Mouse (Mus musculus): ENCODE data around the gene Fam129a. TPM values are rescaled to one million over a fixed set of nuclear protein-coding genes. Genes with fewer than 3 reads are reported as not detected.

Fam129a gene
- polyA plus RNA-seq, 1 experiment from 2014 or later, result 9.1 TPM

DNA sequence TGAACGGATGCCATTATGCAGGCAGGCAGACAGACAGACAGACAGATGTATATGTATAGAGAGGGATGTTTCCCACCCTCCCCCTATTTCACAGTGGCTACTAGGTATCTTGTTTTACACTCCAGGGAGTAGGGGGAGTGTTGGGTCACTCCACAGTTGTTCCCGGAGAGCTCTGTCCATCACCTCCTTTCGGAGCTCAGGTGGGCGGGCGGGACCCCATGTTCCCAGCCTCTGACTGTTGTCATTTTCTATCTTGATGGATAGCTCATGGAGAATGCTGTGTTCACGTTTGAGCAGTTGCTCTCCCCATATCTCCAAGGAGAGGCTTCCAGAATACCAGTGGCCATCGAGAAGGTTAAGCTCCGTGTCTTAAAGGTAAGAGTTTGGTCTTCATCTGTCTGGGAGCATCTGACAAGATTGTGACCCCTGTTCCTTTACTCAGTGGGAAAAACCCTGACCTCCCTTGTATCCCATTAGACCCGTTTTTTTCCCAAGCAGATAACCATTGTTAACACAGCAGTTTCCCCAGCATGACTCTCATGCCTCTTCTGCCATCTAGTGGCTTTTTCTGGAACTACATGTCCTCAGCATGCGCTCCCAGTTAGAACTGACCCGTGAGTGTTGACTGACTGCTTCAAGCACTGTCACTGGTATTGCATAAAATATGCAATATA, 134.9 kb downstream of the Fam129a start:
- 36% methylated on average over 11 of the region's 11 CpGs for WGBS (ENCODE audit: insufficient replicate concordance)
- ATAC-seq (ENCODE audit: insufficient read depth), result no peak
- no peak overlapping the region for H3K27ac ChIP-seq (replicated peaks)

DNA sequence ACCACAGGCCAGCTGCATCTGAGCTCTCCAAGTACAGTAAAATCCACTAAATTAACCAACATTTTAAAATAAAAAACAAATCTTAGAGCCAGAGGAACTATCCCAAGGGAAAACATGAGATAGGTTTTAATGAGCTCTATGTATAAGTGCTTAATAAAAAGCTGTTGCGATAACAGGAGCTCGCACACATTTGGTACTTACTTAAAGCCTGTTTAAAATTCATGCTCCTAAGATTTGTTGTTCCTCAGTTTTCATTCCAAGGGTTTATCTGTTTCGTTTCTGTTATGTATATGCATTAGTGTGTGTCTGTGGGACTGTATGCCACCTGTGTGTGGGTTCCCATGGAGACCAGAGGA, 135.4 kb downstream of the Fam129a start:
- Histone ChIP-seq H3K27me3 (no peaks in the 10 kb centered on the region), H3K9me3 (replicated peaks) (no peaks in the 10 kb centered on the region), H3K27ac (replicated peaks) (no peak overlapping the region), H3K36me3 (replicated peaks) (no peaks in the 10 kb centered on the region), H3K4me2 (no peak overlapping the region), H3K9ac (no peak overlapping the region), H3K4me3 (replicated peaks) (no peak overlapping the region), H3K4me1 (replicated peaks) (0 out of 2 replicates have a peak, but pooled peaks cover 8% of the 10 kb centered on the region)
- WGBS (ENCODE audit: insufficient replicate concordance), result 73% methylated on average over 3 of the region's 3 CpGs
- no peak for ATAC-seq (ENCODE audit: insufficient read depth)

More for the DNA sequence above, 134.9 kb downstream of the Fam129a start:
- no peak overlapping the region for H3K9ac ChIP-seq
- H3K36me3 ChIP-seq (replicated peaks), result no peaks in the 10 kb centered on the region
- 0 out of 2 replicates have a peak, but pooled peaks cover 8% of the 10 kb centered on the region for H3K4me1 ChIP-seq (replicated peaks)
- no peaks in the 10 kb centered on the region for H3K9me3 ChIP-seq (replicated peaks)
- H3K4me2 ChIP-seq, result no peak overlapping the region
- no peak overlapping the region for H3K4me3 ChIP-seq (replicated peaks)
- no peaks in the 10 kb centered on the region for H3K27me3 ChIP-seq

DNA sequence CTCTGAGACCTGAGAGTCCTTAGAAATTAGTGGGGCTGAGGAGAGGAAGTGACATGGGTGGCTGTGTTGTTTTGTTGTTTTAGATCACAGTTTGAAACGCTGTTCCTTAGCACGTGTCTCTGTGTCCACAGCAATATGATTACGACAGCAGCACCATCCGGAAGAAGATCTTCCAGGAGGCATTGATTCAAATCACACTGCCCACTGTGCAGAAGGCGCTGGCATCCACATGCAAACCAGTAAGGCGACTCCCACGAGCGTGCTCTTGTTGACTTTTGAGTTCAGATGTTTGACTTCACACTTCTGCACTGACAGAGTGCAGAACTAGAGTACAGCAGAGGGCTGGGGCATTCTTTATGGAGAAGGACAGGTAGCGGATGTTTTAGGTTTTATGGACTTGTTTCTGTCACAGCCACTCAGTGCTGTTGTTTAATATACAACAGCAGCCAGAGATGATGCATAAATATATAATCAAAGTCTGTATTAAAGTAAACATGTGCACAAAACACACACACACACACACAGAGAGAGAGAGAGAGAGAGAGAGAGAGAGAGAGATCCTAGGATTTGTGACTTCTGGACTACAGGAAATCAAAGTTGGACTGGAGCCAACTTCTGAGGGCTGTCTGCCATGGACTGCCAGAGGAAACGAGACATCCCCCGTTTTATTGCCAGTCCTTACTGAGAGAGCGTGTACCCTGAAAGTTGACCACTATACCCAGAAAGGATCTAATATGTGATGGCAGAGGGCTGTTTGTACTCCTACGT, 138.2 kb downstream of the Fam129a start:
- Histone ChIP-seq H3K4me3 (replicated peaks) (no peak overlapping the region), H3K9ac (no peak overlapping the region), H3K4me1 (replicated peaks) (0 out of 2 replicates have a peak, but pooled peaks cover 8% of the 10 kb centered on the region), H3K4me2 (no peak overlapping the region), H3K9me3 (replicated peaks) (no peaks in the 10 kb centered on the region), H3K27ac (replicated peaks) (no peak overlapping the region), H3K36me3 (replicated peaks) (no peaks in the 10 kb centered on the region), H3K27me3 (no peaks in the 10 kb centered on the region)
- WGBS (ENCODE audit: insufficient replicate concordance), result 48% methylated on average over 13 of the region's 13 CpGs
- ATAC-seq (ENCODE audit: insufficient read depth), result no peak

DNA sequence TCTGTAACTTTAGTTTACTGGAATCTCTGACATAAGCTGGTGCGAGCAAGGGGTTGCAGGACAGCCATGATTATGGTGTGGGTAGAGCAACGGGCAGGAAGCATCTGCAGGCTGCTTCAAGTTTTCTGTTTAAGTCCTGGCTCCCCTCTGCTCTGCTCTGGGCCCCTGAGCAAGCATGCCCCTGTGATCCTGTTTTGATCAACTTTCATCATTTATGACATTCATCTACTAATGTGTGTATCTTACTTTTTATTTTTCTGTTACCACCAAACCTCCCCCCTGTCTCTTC, 138.7 kb downstream of the Fam129a start:
- no peak overlapping the region for H3K4me2 ChIP-seq
- H3K27ac ChIP-seq (replicated peaks), result no peak overlapping the region
- no peaks in the 10 kb centered on the region for H3K9me3 ChIP-seq (replicated peaks)
- H3K4me1 ChIP-seq (replicated peaks), result 0 out of 2 replicates have a peak, but pooled peaks cover 8% of the 10 kb centered on the region
- WGBS (ENCODE audit: insufficient replicate concordance), result 48% methylated on average over 2 of the region's 2 CpGs
- H3K4me3 ChIP-seq (replicated peaks), result no peak overlapping the region
- H3K9ac ChIP-seq, result no peak overlapping the region
- ATAC-seq (ENCODE audit: insufficient read depth), result no peak
- no peaks in the 10 kb centered on the region for H3K27me3 ChIP-seq
- no peaks in the 10 kb centered on the region for H3K36me3 ChIP-seq (replicated peaks)

DNA sequence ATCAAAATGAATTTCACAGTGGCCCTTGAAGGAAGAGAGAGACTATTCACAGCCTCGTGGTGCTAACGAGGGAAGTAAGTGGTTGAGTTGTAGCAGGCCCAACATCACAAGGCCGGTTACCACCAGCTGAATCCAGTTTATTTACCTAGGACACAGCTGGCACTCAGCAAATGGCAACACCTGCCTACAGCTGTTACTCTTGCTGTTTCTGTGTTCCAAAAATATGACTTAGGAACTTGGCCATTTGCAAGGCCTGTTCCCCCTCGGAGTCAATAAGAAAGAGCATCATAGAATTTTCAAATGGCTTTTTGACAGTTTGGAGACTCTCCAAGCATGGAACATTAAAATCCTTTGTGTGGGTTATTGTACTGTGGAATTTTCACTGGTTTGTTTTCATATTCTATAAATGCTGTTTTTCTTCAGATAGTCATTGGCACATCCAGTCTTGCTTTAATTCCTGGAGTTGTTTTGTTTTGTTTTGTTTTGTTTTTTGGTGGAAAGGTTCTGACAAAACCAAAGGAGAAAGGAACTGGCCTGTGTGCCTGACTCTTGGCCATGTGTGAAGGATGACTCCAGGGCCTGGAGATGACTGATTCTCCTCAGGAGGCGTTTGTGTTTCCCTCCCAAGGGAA, 139.6 kb downstream of the Fam129a start:
- Histone ChIP-seq H3K27ac (replicated peaks) (no peak overlapping the region), H3K9me3 (replicated peaks) (no peaks in the 10 kb centered on the region), H3K36me3 (replicated peaks) (no peaks in the 10 kb centered on the region), H3K4me2 (no peak overlapping the region), H3K9ac (no peak overlapping the region), H3K4me3 (replicated peaks) (no peak overlapping the region), H3K27me3 (no peaks in the 10 kb centered on the region), H3K4me1 (replicated peaks) (0 out of 2 replicates have a peak, but pooled peaks cover 8% of the 10 kb centered on the region)
- 55% methylated on average over 5 of the region's 5 CpGs for WGBS (ENCODE audit: insufficient replicate concordance)
- ATAC-seq (ENCODE audit: insufficient read depth), result no peak

DNA sequence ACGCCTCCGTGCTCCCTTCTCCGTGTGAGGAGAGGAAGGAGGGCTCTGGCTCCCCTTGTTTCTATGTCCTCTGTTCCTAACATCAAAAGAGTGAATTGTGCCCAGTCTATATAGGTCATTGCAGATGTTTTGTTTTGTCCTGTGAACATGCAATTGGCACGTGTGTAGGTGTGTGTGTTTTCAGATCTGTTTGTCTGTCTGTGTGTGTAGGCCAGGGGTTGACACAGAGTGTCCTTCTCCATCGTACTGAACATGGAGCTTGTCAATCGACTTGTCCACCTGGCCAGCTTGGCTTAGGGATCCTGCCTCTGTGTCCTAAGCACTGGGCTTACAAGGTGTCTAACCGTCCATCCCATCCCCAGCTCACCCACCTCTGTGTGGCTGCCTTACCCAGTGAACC, 140.1 kb downstream of the Fam129a start:
- ATAC-seq (ENCODE audit: insufficient read depth), result no peak
- Histone ChIP-seq H3K27ac (replicated peaks) (no peak overlapping the region), H3K4me3 (replicated peaks) (no peak overlapping the region), H3K36me3 (replicated peaks) (no peaks in the 10 kb centered on the region), H3K27me3 (no peaks in the 10 kb centered on the region), H3K9me3 (replicated peaks) (no peaks in the 10 kb centered on the region), H3K9ac (no peak overlapping the region), H3K4me1 (replicated peaks) (0 out of 2 replicates have a peak, but pooled peaks cover 8% of the 10 kb centered on the region), H3K4me2 (no peak overlapping the region)
- 65% methylated on average over 7 of the region's 7 CpGs for WGBS (ENCODE audit: insufficient replicate concordance)

DNA sequence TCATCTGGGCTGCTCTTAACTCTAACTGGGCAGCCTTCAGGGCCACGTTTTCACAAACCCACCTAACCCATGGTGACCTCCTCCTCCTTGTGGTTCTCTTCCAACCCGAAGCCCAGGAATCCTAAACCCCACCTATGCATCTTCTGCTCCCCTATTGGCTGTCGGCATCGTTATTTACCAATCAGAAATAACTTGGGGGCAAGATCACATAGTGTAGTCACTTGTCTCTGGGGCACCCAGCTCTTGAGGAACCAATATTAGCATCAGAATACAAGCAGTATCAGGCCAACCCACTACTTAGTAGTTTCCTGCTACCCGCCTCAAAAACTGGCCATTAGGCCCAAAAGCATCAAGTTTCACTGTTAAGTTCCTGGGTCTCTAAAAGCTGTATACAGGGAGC, 141.7 kb downstream of the Fam129a start:
- ATAC-seq (ENCODE audit: insufficient read depth), result no peak
- Histone ChIP-seq H3K4me3 (replicated peaks) (no peak overlapping the region), H3K9me3 (replicated peaks) (no peaks in the 10 kb centered on the region), H3K36me3 (replicated peaks) (no peaks in the 10 kb centered on the region), H3K27ac (replicated peaks) (no peak overlapping the region), H3K4me1 (replicated peaks) (0 out of 2 replicates have a peak, but pooled peaks cover 8% of the 10 kb centered on the region), H3K9ac (no peak overlapping the region), H3K4me2 (no peak overlapping the region), H3K27me3 (no peaks in the 10 kb centered on the region)
- 53% methylated on average over 5 of the region's 5 CpGs for WGBS (ENCODE audit: insufficient replicate concordance)

DNA sequence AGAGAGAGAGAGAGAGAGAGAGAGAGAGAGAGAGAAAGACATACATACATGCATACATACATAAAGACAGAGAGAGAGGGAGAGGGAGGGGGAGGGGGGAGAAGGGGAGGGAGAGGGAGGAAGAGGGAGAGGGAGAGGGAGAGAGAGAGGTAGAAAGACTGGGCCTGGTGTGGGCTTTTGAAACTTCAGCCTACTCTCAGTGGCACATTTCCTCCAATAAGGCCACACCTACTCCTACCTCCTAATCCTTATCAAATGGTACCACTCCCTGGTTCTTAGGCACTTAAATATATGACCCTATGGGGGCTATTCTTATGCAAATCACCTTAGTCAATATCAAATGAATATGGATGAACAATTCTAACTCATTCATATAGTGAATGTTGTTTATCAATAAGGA, 142.6 kb downstream of the Fam129a start:
- peak; percentile 36; the same call in 1 of the 2 replicates for ATAC-seq (ENCODE audit: insufficient read depth)
- H3K4me3 ChIP-seq (replicated peaks), result no peak overlapping the region
- H3K36me3 ChIP-seq (replicated peaks), result no peaks in the 10 kb centered on the region
- no peak overlapping the region for H3K27ac ChIP-seq (replicated peaks)
- H3K9ac ChIP-seq, result no peak overlapping the region
- no peaks in the 10 kb centered on the region for H3K27me3 ChIP-seq
- H3K4me2 ChIP-seq, result no peak overlapping the region
- H3K9me3 ChIP-seq (replicated peaks), result no peaks in the 10 kb centered on the region
- H3K4me1 ChIP-seq (replicated peaks), result 0 out of 2 replicates have a peak, but pooled peaks cover 7% of the 10 kb centered on the region

DNA sequence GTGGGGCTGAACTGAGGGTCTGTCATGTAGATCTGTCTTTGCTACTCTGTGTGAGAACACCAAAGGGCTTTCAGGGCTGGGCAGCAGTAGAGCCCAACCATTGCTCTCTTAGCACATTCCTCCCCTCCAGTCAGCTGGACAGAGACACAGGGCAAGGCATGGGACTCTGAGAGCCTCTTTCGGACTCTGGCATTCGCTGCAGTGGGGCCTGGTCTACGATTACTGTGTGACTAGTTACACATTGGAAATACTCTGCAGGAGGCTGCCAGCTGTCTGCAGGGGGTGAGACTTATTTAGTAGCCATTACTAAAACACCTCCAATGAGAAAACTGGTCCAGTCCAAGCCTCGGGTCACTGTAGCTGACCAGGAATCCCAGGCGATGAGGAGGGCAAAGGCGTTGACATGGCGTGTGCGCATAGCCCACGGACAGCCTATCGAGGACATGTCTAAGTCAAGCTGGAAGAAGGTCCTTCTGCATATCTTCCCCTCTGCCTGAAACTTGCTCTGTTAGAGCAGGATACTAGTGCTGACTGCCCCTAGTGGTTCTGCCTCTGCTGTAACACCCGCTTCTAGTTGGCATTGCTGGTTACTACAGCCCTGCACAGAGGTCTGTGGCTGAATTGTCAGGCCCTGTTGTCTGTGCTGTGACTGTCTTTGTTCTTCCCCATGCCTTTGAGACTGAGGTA, 145.2 kb downstream of the Fam129a start:
- no peak for ATAC-seq (ENCODE audit: insufficient read depth)
- Histone ChIP-seq H3K27me3 (no peaks in the 10 kb centered on the region), H3K9ac (no peak overlapping the region), H3K4me2 (no peak overlapping the region), H3K36me3 (replicated peaks) (no peaks in the 10 kb centered on the region), H3K4me3 (replicated peaks) (no peak overlapping the region), H3K27ac (replicated peaks) (no peak overlapping the region), H3K4me1 (replicated peaks) (no peaks in the 10 kb centered on the region), H3K9me3 (replicated peaks) (no peaks in the 10 kb centered on the region)
- WGBS (ENCODE audit: insufficient replicate concordance), result 72% methylated on average over 11 of the region's 11 CpGs

DNA sequence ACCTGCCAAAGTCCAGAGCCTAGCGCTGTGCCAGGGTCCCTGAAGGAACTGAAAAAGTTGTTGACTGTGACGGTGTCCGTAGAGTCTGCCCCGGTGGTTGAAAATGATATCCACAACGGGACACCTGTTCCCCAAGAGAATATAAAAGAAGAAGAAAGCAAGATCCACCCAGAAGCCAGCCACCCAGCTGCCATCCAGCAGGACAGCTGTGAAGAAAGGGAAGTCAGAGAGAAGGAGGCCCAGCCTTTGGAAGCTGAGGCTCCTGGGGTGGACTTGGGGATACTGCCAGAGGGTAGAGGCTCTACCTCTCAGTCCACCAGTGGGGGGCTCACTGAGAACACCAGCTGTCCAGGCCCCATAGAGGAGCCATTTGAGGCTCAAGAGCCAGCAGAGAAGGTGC, 146.6 kb downstream of the Fam129a start:
- no peak overlapping the region for H3K4me2 ChIP-seq
- H3K9me3 ChIP-seq (replicated peaks), result no peaks in the 10 kb centered on the region
- H3K4me3 ChIP-seq (replicated peaks), result no peak overlapping the region
- no peaks in the 10 kb centered on the region for H3K4me1 ChIP-seq (replicated peaks)
- 79% methylated on average over 5 of the region's 5 CpGs for WGBS (ENCODE audit: insufficient replicate concordance)
- no peak overlapping the region for H3K27ac ChIP-seq (replicated peaks)
- no peak for ATAC-seq (ENCODE audit: insufficient read depth)
- H3K9ac ChIP-seq, result no peak overlapping the region
- H3K36me3 ChIP-seq (replicated peaks), result no peaks in the 10 kb centered on the region
- no peaks in the 10 kb centered on the region for H3K27me3 ChIP-seq

DNA sequence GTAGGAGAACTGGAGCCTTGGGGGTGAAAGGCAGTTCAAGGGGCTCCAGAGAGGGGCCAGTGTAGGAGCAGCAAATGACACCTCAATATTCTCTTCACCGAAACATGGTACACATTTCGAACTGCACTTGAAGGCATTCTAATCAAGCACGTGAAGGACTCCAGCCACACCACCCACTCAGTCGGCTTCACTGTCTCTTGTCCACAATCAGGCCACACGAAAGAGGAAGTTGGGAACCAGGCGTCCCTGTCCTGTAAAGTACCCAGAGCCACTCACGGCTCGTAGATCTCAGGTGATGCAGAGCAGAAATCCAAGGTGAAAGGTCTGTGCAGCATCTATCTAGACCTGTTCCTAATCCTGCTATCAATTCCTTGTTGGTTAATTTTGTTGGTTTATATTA, 147.6 kb downstream of the Fam129a start:
- Histone ChIP-seq H3K27me3 (no peaks in the 10 kb centered on the region), H3K4me1 (replicated peaks) (no peaks in the 10 kb centered on the region), H3K4me3 (replicated peaks) (no peak overlapping the region), H3K4me2 (no peak overlapping the region), H3K9ac (no peak overlapping the region), H3K27ac (replicated peaks) (no peak overlapping the region), H3K9me3 (replicated peaks) (no peaks in the 10 kb centered on the region), H3K36me3 (replicated peaks) (no peaks in the 10 kb centered on the region)
- 28% methylated on average over 8 of the region's 8 CpGs for WGBS (ENCODE audit: insufficient replicate concordance)
- no peak for ATAC-seq (ENCODE audit: insufficient read depth)
